Mouse (Mus musculus): ENCODE results near the gene Olfr835. TPM values are rescaled to one million over a fixed set of nuclear protein-coding genes. Genes with fewer than 3 reads are reported as not detected.

Olfr835 gene
- total RNA-seq (2015; ENCODE audit: low replicate concordance) (not detected in 2 replicates), total RNA-seq (2017; ENCODE audit: low replicate concordance) (not detected in 2 replicates)

GRCm38 (mm10) chr9:19032435-19032834 is at the start of gene Olfr835:
TSS of gene Olfr835 (plus strand) at chr9:19032735.
- no peak for ATAC-seq (replicated peaks; ENCODE audit: low FRiP score, poor library complexity, severe bottlenecking)

- no peak for ATAC-seq (replicated peaks; ENCODE audit: low FRiP score, poor library complexity, severe bottlenecking)
Observed at GRCm38 (mm10) chr9:18987690-18988089, 44.8 kb upstream of the Olfr835 start, which contains the start of gene Olfr834. TSS of gene Olfr834 (plus strand) at chr9:18987990.

GRCm38 (mm10) chr9:19084986-19085385 is 52.5 kb downstream of the Olfr835 start:
- no peak for ATAC-seq (replicated peaks; ENCODE audit: low FRiP score, poor library complexity, severe bottlenecking)

Other genes with a start within 250 kb of the Olfr835 start
- gene Olfr828, start 213.2 kb upstream of the Olfr835 start, total RNA-seq (2015; ENCODE audit: low replicate concordance) = not detected in 2 replicates
- gene Olfr828, start 213.2 kb upstream of the Olfr835 start, total RNA-seq (2017; ENCODE audit: low replicate concordance) = not detected in 2 replicates
- gene Olfr829, start 177.8 kb upstream of the Olfr835 start, total RNA-seq (2015; ENCODE audit: low replicate concordance) = not detected in 2 replicates
- gene Olfr829, start 177.8 kb upstream of the Olfr835 start, total RNA-seq (2017; ENCODE audit: low replicate concordance) = not detected in 2 replicates
- gene Olfr830, start 158.0 kb upstream of the Olfr835 start, total RNA-seq (2015; ENCODE audit: low replicate concordance) = not detected in 2 replicates
- gene Olfr830, start 158.0 kb upstream of the Olfr835 start, total RNA-seq (2017; ENCODE audit: low replicate concordance) = not detected in 2 replicates
- gene Olfr832, start 95.6 kb upstream of the Olfr835 start, total RNA-seq (2015; ENCODE audit: low replicate concordance) = not detected in 2 replicates
- gene Olfr832, start 95.6 kb upstream of the Olfr835 start, total RNA-seq (2017; ENCODE audit: low replicate concordance) = not detected in 2 replicates
- not detected in 2 replicates for gene Olfr834, start 44.7 kb upstream of the Olfr835 start, total RNA-seq (2015; ENCODE audit: low replicate concordance)
- not detected in 2 replicates for gene Olfr834, start 44.7 kb upstream of the Olfr835 start, total RNA-seq (2017; ENCODE audit: low replicate concordance)
- gene Olfr836, start 87.6 kb downstream of the Olfr835 start, total RNA-seq (2015; ENCODE audit: low replicate concordance) = not detected in 2 replicates
- not detected in 2 replicates for gene Olfr836, start 87.6 kb downstream of the Olfr835 start, total RNA-seq (2017; ENCODE audit: low replicate concordance)
- not detected in 2 replicates for gene Olfr837, start 103.6 kb downstream of the Olfr835 start, total RNA-seq (2015; ENCODE audit: low replicate concordance)
- not detected in 2 replicates for gene Olfr837, start 103.6 kb downstream of the Olfr835 start, total RNA-seq (2017; ENCODE audit: low replicate concordance)
- not detected in 2 replicates for gene Olfr839-ps1, start 144.6 kb downstream of the Olfr835 start, total RNA-seq (2015; ENCODE audit: low replicate concordance)
- gene Olfr839-ps1, start 144.6 kb downstream of the Olfr835 start, total RNA-seq (2017; ENCODE audit: low replicate concordance) = not detected in 2 replicates
- not detected in 2 replicates for gene Olfr843, start 219.3 kb downstream of the Olfr835 start, total RNA-seq (2015; ENCODE audit: low replicate concordance)
- not detected in 2 replicates for gene Olfr843, start 219.3 kb downstream of the Olfr835 start, total RNA-seq (2017; ENCODE audit: low replicate concordance)